Mouse (Mus musculus): ENCODE measurements around the gene Rbm17.

DNA sequence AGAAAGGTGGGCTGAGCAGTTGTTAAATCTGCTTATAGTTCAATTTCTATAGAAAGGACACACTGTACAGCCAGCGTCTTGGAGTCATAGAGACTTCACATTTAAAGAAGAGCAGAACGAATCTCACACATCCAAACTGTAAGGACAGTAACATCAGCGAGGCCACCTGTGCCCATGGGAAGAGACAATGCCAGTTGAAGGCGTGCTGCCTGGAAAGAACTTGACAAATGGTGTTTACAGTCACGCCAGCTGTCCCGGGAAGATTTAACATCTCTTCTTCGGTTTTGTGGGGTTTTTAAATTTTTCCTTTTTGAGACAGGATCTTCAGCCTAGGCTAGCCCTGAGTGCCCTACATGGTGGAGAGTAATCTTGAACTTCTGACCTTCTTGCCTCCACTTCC is 45.3 kb downstream of the Rbm17 start:
- TF ChIP-seq CTCF (IDR thresholded peaks at IDR 0.05; ENCODE audit: low read depth) (no peak), EP300 (IDR thresholded peaks at IDR 0.05; ENCODE audit: low read depth) (no peak)
